Mouse (Mus musculus) heart, adult 11 months (tissue): ENCODE measurements at regions not wholly inside any gene's neighbourhood (a gene's known extent, or its start where the extent isn't known, plus 50 kb on each side); places are given as distances from the start of the nearest gene placed in this dataset.

Experiments
- DNase-seq: peaks from one replicate; pipeline ENCODE4 v3.0.0; 2022

- DNase-seq, result no peak
These were observed 476.4 kb upstream of the Tmem132c start for GRCm38 (mm10) chr5:126765037-126765707.

- DNase-seq, result no peak
These were observed 472.6 kb upstream of the Tmem132c start for GRCm38 (mm10) chr5:126769031-126769430.

- peak; percentile 95 for DNase-seq
These were observed 453.6 kb upstream of the Tmem132c start for GRCm38 (mm10) chr5:126787706-126788610.

GRCm38 (mm10) chr5:126799698-126800279 lies 441.8 kb upstream of the Tmem132c start:
- no peak for DNase-seq

GRCm38 (mm10) chr5:126806656-126807055 lies 435.0 kb upstream of the Tmem132c start:
- DNase-seq, result no peak

GRCm38 (mm10) chr5:126816069-126816468 lies 425.5 kb upstream of the Tmem132c start:
- no peak for DNase-seq

GRCm38 (mm10) chr5:126835440-126835839 lies 406.2 kb upstream of the Tmem132c start:
- DNase-seq, result no peak

- DNase-seq, result no peak
These were observed 399.0 kb upstream of the Tmem132c start for GRCm38 (mm10) chr5:126842606-126843005.

GRCm38 (mm10) chr5:126862078-126862477 lies 379.5 kb upstream of the Tmem132c start:
- DNase-seq, result peak; percentile 18

- no peak for DNase-seq
These were observed 365.8 kb upstream of the Tmem132c start for GRCm38 (mm10) chr5:126875842-126876241.

GRCm38 (mm10) chr5:126890710-126891109 lies 350.9 kb upstream of the Tmem132c start:
- DNase-seq, result no peak

GRCm38 (mm10) chr5:126893063-126893462 lies 348.5 kb upstream of the Tmem132c start:
- DNase-seq, result no peak

GRCm38 (mm10) chr5:126910084-126910483 lies 331.5 kb upstream of the Tmem132c start:
- DNase-seq, result no peak

- no peak for DNase-seq
These were observed 324.3 kb upstream of the Tmem132c start for GRCm38 (mm10) chr5:126917300-126917699.

GRCm38 (mm10) chr5:126933466-126933865 lies 308.1 kb upstream of the Tmem132c start:
- no peak for DNase-seq

GRCm38 (mm10) chr5:126944861-126945260 lies 296.7 kb upstream of the Tmem132c start:
- peak; percentile 46 for DNase-seq

- DNase-seq, result no peak
These were observed 287.4 kb upstream of the Tmem132c start for GRCm38 (mm10) chr5:126954189-126954588.

GRCm38 (mm10) chr5:126954634-126955033 lies 287.0 kb upstream of the Tmem132c start:
- peak; percentile 42 for DNase-seq

GRCm38 (mm10) chr5:126964577-126964976 lies 277.0 kb upstream of the Tmem132c start:
- DNase-seq, result peak; percentile 27

GRCm38 (mm10) chr5:126967076-126967475 lies 274.5 kb upstream of the Tmem132c start:
- DNase-seq, result peak; percentile 9

- DNase-seq, result peak; percentile 42
These were observed 272.2 kb upstream of the Tmem132c start for GRCm38 (mm10) chr5:126969373-126969772.

- DNase-seq, result peak; percentile 70
These were observed 270.3 kb upstream of the Tmem132c start for GRCm38 (mm10) chr5:126971284-126971683.

- no peak for DNase-seq
These were observed 269.6 kb upstream of the Tmem132c start for GRCm38 (mm10) chr5:126971981-126972380.

GRCm38 (mm10) chr5:126973425-126973824 lies 268.2 kb upstream of the Tmem132c start:
- DNase-seq, result peak; percentile 30
